Mouse (Mus musculus) myocyte (in vitro differentiated cells): ENCODE results near the gene Mtmr3.

Source experiments
- CEBPB ChIP-seq: IDR thresholded peaks from 2 replicates; pipeline ENCODE4 v1.6.1; 2011; ENCODE audit warnings: mild to moderate bottlenecking, moderate library complexity; ENCODE audit not compliant: poor library complexity, insufficient read depth, severe bottlenecking
- MAX ChIP-seq: IDR thresholded peaks from one replicate; pipeline ENCODE4 v1.6.1; 2011; ENCODE audit warnings: low read depth, mild to moderate bottlenecking, control low read depth
- MYOG ChIP-seq, 3 experiments: IDR thresholded peaks; one replicate each; pipeline ENCODE4 v1.6.1; 2011; ENCODE audit warnings: control low read depth in 2 of 3, low read depth in 2 of 3, mild to moderate bottlenecking in 2 of 3; ENCODE audit not compliant: insufficient read length in 2 of 3, control insufficient read depth in 1 of 3, insufficient read depth in 1 of 3
- POLR2A ChIP-seq: IDR thresholded peaks from one replicate; pipeline ENCODE4 v1.6.1; 2011; ENCODE audit warnings: low read depth, mild to moderate bottlenecking, control low read depth, moderate library complexity; ENCODE audit not compliant: insufficient read length
- POLR2AphosphoS2 ChIP-seq: IDR thresholded peaks from one replicate; pipeline ENCODE4 v1.6.1; 2011; ENCODE audit warnings: low read depth, control low read depth; ENCODE audit not compliant: insufficient read length
- REST ChIP-seq: IDR thresholded peaks from one replicate; pipeline ENCODE4 v1.6.1; 2011; ENCODE audit warnings: mild to moderate bottlenecking, control low read depth, moderate library complexity; ENCODE audit not compliant: insufficient read depth, insufficient read length
- TCF12 ChIP-seq: IDR thresholded peaks from one replicate; pipeline ENCODE4 v1.6.1; 2011; ENCODE audit warnings: mild to moderate bottlenecking, control low read depth; ENCODE audit not compliant: poor library complexity, insufficient read depth, severe bottlenecking

DNA sequence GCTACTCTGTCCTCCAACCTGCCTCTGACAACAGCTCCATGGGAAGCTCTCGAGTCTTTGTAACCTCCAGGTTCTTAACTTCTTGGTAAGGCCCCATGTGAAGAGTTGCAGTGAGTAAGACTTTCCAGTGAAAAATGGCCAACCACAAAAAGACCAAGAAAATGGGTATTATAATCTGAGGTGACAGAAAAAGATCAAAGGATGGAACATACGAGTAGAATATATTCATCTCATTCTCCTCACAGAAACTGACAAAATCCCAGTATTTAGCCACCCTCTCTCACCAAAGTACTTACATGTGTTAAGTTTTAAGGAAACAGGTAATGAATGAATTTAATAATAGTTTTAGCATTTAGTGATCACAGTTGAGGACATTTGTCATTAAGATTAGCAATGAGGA is 88.2 kb downstream of the Mtmr3 start:
- no peak for TF ChIP-seq POLR2A
- TF ChIP-seq POLR2AphosphoS2: no peak
- no peak for TF ChIP-seq CEBPB
- TF ChIP-seq TCF12: no peak
- TF ChIP-seq REST: no peak
- TF ChIP-seq MYOG (IDR thresholded peaks at IDR 0.05; ENCODE audit: control insufficient read depth in 1 of 3, insufficient read depth in 1 of 3, insufficient read length in 2 of 3, low read depth in 2 of 3): no peak
- no peak for TF ChIP-seq MAX
